Mouse (Mus musculus) hindbrain, embryonic 14.5 days (tissue): Measurements from ENCODE around the gene 4930544D05Rik. TPM values are rescaled to one million over a fixed set of nuclear protein-coding genes. Genes with fewer than 3 reads are reported as not detected.

Experiments used
- ATAC-seq: fragments of 200-750 bp; cut with Nextera tagmentation; 2 replicates; pipeline ENCODE4 v1.8.0; 2017; ENCODE audit warnings: moderate number of reproducible peaks, mild to moderate bottlenecking, moderate TSS enrichment, moderate library complexity; ENCODE audit not compliant: low FRiP score
- DNase-seq: peaks from one replicate; pipeline ENCODE4 v3.0.0-alpha.2; 2015; ENCODE audit warnings: low spot score
- H3K27ac ChIP-seq: fragments of 300-500 bp; sonication (generic); 2 replicates; pipeline ENCODE4 v1.5.1; 2014; ENCODE audit warnings: mild to moderate bottlenecking, moderate library complexity
- H3K27me3 ChIP-seq: fragments of 300-500 bp; sonication (generic); 2 replicates; pipeline ENCODE4 v1.6.1; 2014; ENCODE audit warnings: mild to moderate bottlenecking, low read length, mixed read lengths; ENCODE audit not compliant: control insufficient read depth, insufficient read depth
- H3K36me3 ChIP-seq: fragments of 300-500 bp; sonication (generic); replicated peaks from 2 replicates; pipeline ENCODE4 v1.6.1; 2014; ENCODE audit not compliant: control insufficient read depth, insufficient read depth
- H3K4me1 ChIP-seq: fragments of 300-500 bp; sonication (generic); replicated peaks from 2 replicates; pipeline ENCODE4 v1.6.1; 2014; ENCODE audit warnings: antibody characterized with exemption, low read length, mixed read lengths; ENCODE audit not compliant: control insufficient read depth, insufficient read depth
- H3K4me2 ChIP-seq: fragments of 300-500 bp; sonication (generic); replicated peaks from 2 replicates; pipeline ENCODE4 v1.6.1; 2014; ENCODE audit warnings: mild to moderate bottlenecking, moderate library complexity
- H3K4me3 ChIP-seq: fragments of 300-500 bp; sonication (generic); replicated peaks from 2 replicates; pipeline ENCODE4 v1.5.1; 2014; ENCODE audit warnings: mild to moderate bottlenecking, low read length
- H3K9ac ChIP-seq: fragments of 300-500 bp; sonication (generic); 2 replicates; pipeline ENCODE4 v1.6.1; 2014
- H3K9me3 ChIP-seq: fragments of 300-500 bp; sonication (generic); 2 replicates; pipeline ENCODE4 v1.6.1; 2016; ENCODE audit warnings: low read length; ENCODE audit not compliant: control insufficient read depth
- WGBS: fragments of 180-500 bp; shearing (Covaris S2); extraction: QIAGEN DNeasy Blood & Tissue Kit; methylation state at CpG from one replicate; pipeline ENCODE4 v1.1.7; 2014; 5-methylcytosine and 5-hydroxymethylcytosine counted together
- polyA plus RNA-seq: library from polyadenylated mRNA; unstranded; fragments of >200 nt; fragmentation: Nextera tagmentation; extraction: Ambion mirVana; gene quantifications from 2 replicates; pipeline ENCODE4 v1.2.1, GENCODE M21; 2014

Gene 4930544D05Rik
- polyA plus RNA-seq, 1 experiment from 2014 or later, result not detected

DNA sequence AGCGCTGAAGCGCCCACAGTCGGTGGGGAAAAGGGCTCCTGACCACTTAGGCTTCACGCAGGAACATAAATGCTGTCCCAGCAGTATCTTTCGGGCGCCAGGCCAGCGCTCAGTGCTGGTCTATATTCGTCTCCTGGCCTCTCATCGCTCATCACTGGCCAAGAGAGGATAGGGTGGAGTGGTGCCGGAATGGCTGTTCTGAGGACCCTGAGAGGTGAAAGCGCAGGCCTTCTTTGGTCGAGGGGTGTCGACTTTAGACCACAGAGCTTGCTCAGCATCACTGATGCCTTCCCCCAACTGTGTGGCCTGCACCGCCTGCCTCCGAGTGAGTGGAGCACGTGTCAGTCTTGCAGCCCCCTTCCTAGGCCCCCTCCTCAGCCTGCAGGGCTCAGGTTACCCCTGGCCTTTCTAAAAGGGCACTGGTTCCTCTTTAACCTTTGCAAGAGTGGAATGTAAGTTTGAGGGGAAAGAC is 40.8 kb downstream of the 4930544D05Rik start:
- H3K4me3 ChIP-seq, result peak overlapping the region; percentile 100
- H3K27ac ChIP-seq, result 0 out of 2 replicates have a peak overlapping the region, but pooled peaks have one; percentile 96
- peaks cover 29% of the 10 kb centered on the region for H3K4me1 ChIP-seq
- no peak for ATAC-seq
- no peaks in the 10 kb centered on the region for H3K9me3 ChIP-seq
- H3K9ac ChIP-seq, result peak overlapping the region; percentile 100
- peak overlapping the region; percentile 92 for H3K4me2 ChIP-seq
- DNase-seq, result no peak
- 5% methylated on average over 16 of the region's 16 CpGs for WGBS
- H3K27me3 ChIP-seq, result no peaks in the 10 kb centered on the region
- peaks cover 26% of the 10 kb centered on the region for H3K36me3 ChIP-seq

- 4% methylated on average over 3 of the region's 3 CpGs for WGBS
- Histone ChIP-seq H3K4me1 (peaks cover 29% of the 10 kb centered on the region), H3K9ac (peak within 1 kb of the TSS; percentile 100), H3K36me3 (peaks cover 25% of the 10 kb centered on the region), H3K27ac (peak within 1 kb of the TSS; percentile 96; the same call in 1 of the 2 replicates), H3K27me3 (no peaks in the 10 kb centered on the region), H3K9me3 (no peaks in the 10 kb centered on the region), H3K4me2 (peak within 1 kb of the TSS; percentile 92), H3K4me3 (peak within 1 kb of the TSS; percentile 100)
- no peak for DNase-seq
- ATAC-seq, result no peak
These were observed 41.3 kb downstream of the 4930544D05Rik start, which contains the start of gene Eno3 for GRCm38 (mm10) chr11:70656964-70657363. TSS of gene Eno3 (plus strand) at chr11:70657202.

GRCm38 (mm10) chr11:70657573-70657972 is 41.9 kb downstream of the 4930544D05Rik start:
- Histone ChIP-seq H3K4me1 (peaks cover 26% of the 10 kb centered on the region), H3K4me2 (no peak overlapping the region), H3K27ac (no peak overlapping the region), H3K4me3 (no peak overlapping the region), H3K36me3 (peaks cover 25% of the 10 kb centered on the region), H3K27me3 (no peaks in the 10 kb centered on the region), H3K9me3 (no peaks in the 10 kb centered on the region), H3K9ac (no peak overlapping the region)
- WGBS, result 59% methylated on average over 6 of the region's 6 CpGs
- ATAC-seq (no peak), DNase-seq (no peak)

DNA sequence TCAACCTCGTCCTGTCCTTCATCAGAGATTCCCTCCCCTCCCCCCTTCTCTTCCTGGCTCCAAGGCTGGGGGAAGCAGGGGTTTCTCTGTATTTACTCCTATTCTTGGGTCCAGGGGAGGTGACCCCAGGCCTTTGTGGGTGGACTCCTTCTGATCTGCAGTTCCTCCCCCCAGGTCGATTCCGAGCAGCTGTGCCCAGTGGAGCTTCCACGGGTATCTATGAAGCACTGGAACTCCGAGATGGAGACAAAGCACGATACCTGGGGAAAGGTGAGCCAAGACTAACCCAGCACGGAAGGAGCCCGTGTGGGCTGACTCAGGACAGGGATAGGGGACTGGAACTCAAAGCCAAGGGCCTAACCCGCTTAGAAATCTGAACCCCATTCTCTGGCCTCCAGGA is 42.3 kb downstream of the 4930544D05Rik start:
- no peak overlapping the region for H3K4me3 ChIP-seq
- no peak overlapping the region for H3K4me2 ChIP-seq
- DNase-seq (no peak), ATAC-seq (no peak)
- H3K4me1 ChIP-seq, result peaks cover 22% of the 10 kb centered on the region
- WGBS, result 60% methylated on average over 9 of the region's 9 CpGs
- H3K27me3 ChIP-seq, result no peaks in the 10 kb centered on the region
- H3K9ac ChIP-seq, result no peak overlapping the region
- H3K9me3 ChIP-seq, result no peaks in the 10 kb centered on the region
- peaks cover 25% of the 10 kb centered on the region for H3K36me3 ChIP-seq
- no peak overlapping the region for H3K27ac ChIP-seq

- Histone ChIP-seq H3K4me2 (no peak overlapping the region), H3K9me3 (no peaks in the 10 kb centered on the region), H3K27me3 (no peaks in the 10 kb centered on the region), H3K9ac (no peak overlapping the region), H3K4me3 (no peak overlapping the region), H3K27ac (no peak overlapping the region), H3K36me3 (peaks cover 31% of the 10 kb centered on the region), H3K4me1 (peaks cover 19% of the 10 kb centered on the region)
- no peak for ATAC-seq
- no peak for DNase-seq
- WGBS, result 90% methylated on average over 5 of the region's 5 CpGs
These were observed 42.9 kb downstream of the 4930544D05Rik start for GRCm38 (mm10) chr11:70658521-70658920.

DNA sequence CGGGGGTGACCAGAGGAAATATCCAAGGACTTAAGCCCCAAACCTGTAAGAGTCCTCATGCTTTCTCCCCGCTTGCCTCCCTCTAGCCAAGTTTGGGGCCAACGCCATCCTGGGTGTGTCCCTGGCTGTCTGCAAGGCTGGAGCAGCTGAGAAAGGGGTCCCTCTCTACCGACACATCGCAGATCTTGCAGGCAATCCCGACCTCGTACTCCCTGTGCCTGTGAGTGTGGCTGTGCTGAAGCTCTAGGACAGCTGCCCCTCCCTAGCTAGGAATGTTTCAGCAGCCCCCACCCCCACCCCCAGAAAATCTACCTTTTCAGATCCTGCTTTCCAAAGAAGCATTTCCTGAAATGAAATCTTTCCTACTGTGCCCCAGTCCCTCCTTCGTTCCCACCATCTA is 43.3 kb downstream of the 4930544D05Rik start:
- H3K4me1 ChIP-seq, result peaks cover 19% of the 10 kb centered on the region
- peaks cover 35% of the 10 kb centered on the region for H3K36me3 ChIP-seq
- H3K9me3 ChIP-seq, result no peaks in the 10 kb centered on the region
- ATAC-seq, result no peak
- no peak overlapping the region for H3K9ac ChIP-seq
- no peak for DNase-seq
- H3K4me2 ChIP-seq, result no peak overlapping the region
- WGBS, result 78% methylated on average over 8 of the region's 8 CpGs
- H3K4me3 ChIP-seq, result no peak overlapping the region
- no peak overlapping the region for H3K27ac ChIP-seq
- no peaks in the 10 kb centered on the region for H3K27me3 ChIP-seq

DNA sequence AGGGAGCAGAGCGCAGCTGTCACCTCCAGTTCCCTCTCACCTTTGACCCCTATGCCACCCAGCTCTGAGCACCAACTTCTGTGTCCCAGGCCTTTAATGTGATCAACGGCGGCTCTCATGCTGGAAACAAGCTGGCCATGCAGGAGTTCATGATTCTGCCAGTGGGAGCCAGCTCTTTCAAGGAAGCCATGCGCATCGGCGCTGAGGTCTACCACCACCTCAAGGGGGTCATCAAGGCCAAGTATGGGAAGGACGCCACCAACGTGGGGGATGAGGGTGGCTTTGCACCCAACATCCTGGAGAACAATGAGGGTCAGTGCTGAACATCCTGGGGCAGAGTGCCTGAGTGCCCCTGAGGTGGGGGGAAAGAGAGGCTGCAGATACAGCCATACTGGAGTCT is 44.9 kb downstream of the 4930544D05Rik start:
- 85% methylated on average over 8 of the region's 8 CpGs for WGBS
- H3K27ac ChIP-seq, result no peak overlapping the region
- H3K4me1 ChIP-seq, result peaks cover 15% of the 10 kb centered on the region
- ATAC-seq (no peak), DNase-seq (no peak)
- H3K36me3 ChIP-seq, result peaks cover 48% of the 10 kb centered on the region
- no peak overlapping the region for H3K4me2 ChIP-seq
- H3K9ac ChIP-seq, result no peak overlapping the region
- no peaks in the 10 kb centered on the region for H3K27me3 ChIP-seq
- H3K4me3 ChIP-seq, result no peak overlapping the region
- no peaks in the 10 kb centered on the region for H3K9me3 ChIP-seq

- ATAC-seq (no peak), DNase-seq (no peak)
- no peak overlapping the region for H3K4me2 ChIP-seq
- WGBS, result 94% methylated on average over 8 of the region's 8 CpGs
- no peaks in the 10 kb centered on the region for H3K27me3 ChIP-seq
- no peak overlapping the region for H3K27ac ChIP-seq
- no peak overlapping the region for H3K4me3 ChIP-seq
- H3K36me3 ChIP-seq, result peaks cover 54% of the 10 kb centered on the region
- peaks cover 6% of the 10 kb centered on the region for H3K4me1 ChIP-seq
- no peak overlapping the region for H3K9ac ChIP-seq
- H3K9me3 ChIP-seq, result no peaks in the 10 kb centered on the region
These were observed 47.5 kb downstream of the 4930544D05Rik start for GRCm38 (mm10) chr11:70663101-70663500.

DNA sequence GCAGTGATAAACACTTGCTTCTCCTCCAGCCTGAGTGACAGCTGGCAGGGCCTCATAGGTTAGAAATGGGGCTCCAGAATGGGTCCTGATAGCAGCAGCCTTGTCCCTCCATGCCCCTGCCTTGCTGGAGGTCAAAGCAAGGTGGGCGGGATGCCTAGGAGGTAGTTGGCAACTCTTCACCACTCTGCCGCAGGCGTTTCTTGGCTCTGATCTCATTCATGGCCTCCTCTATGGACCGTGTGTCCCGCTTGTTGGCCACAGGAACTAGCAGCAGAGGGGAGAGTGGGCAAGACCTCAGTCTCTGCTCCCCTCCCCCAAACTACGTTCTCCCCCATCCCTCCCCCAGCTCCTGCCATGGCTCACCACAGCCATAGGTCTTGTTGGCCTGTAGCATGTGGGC is 48.3 kb downstream of the 4930544D05Rik start:
- Histone ChIP-seq H3K4me1 (peaks cover 7% of the 10 kb centered on the region), H3K36me3 (peaks cover 54% of the 10 kb centered on the region), H3K4me3 (no peak overlapping the region), H3K9me3 (no peaks in the 10 kb centered on the region), H3K27ac (no peak overlapping the region), H3K9ac (no peak overlapping the region), H3K4me2 (no peak overlapping the region), H3K27me3 (no peaks in the 10 kb centered on the region)
- WGBS, result 93% methylated on average over 6 of the region's 6 CpGs
- no peak for DNase-seq
- ATAC-seq, result no peak

DNA sequence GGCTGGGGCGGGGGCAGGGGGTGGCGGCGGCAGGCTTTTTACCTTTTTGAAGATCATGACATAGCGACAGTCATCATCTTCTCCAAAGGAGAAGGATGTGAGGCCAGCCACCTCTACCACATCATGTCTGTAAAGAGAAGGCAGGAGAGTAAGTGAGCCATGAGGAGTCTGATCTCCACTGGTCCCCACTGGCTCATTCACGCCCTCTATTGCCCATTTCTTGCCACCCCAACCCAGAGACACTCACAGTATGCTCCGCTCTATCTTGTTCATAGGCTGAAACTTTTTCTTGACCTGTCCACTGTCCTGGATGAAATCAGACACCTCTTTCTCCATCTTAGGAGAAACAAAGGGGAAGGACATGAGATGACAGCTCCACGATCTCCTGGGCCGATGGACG is 49.1 kb downstream of the 4930544D05Rik start:
- peaks cover 7% of the 10 kb centered on the region for H3K4me1 ChIP-seq
- ATAC-seq (no peak), DNase-seq (no peak)
- no peaks in the 10 kb centered on the region for H3K9me3 ChIP-seq
- no peak overlapping the region for H3K9ac ChIP-seq
- no peak overlapping the region for H3K4me2 ChIP-seq
- H3K27ac ChIP-seq, result no peak overlapping the region
- H3K36me3 ChIP-seq, result peaks cover 49% of the 10 kb centered on the region
- H3K4me3 ChIP-seq, result no peak overlapping the region
- 95% methylated on average over 9 of the region's 9 CpGs for WGBS
- H3K27me3 ChIP-seq, result no peaks in the 10 kb centered on the region
